Mouse (Mus musculus): ENCODE results near the gene Fgfr2.

DNA sequence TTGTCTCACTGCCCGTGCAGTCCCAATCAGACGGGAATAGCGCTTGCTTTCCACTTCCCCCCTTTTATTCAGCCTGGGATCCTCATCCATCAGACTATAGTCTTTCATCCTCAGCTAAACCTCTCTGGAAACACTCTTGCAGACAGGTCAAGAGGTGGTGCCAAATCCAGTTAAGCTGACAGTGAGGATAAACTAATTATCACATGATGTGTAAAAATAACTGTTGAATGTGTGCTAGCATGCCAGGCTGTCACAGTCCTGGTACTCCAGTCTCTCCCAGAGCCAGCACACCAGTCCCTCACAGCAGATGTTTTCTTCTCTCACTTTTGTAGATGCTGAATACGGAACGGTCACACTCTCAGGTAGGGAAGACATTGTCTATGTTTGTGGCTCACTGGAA is 1900.1 kb downstream of the Fgfr2 start:
- TF ChIP-seq CTCF (IDR thresholded peaks at IDR 0.05; ENCODE audit: extremely low read depth, insufficient read length, insufficient replicate concordance, low read depth, low read length) (no peak), POLR2A (IDR thresholded peaks at IDR 0.05; ENCODE audit: low read depth, low read length) (no peak)

Measured in small intestine, adult 2 months (tissue).